Mouse (Mus musculus) MEL (cell line): Measurements from ENCODE around the gene Atp5d. TPM values are rescaled to one million over a fixed set of nuclear protein-coding genes. Genes with fewer than 3 reads are reported as not detected.

Source experiments
- DNase-seq: peaks from one replicate; pipeline ENCODE4 v3.0.0; 2011; ENCODE audit warnings: low read depth, low spot score
- H3K27ac ChIP-seq: 2 replicates; pipeline ENCODE4 v1.5.1; 2012; ENCODE audit warnings: low read depth, mild to moderate bottlenecking, control low read depth, low read length, moderate library complexity; ENCODE audit not compliant: control insufficient read depth
- H3K27me3 ChIP-seq, 2 experiments: fragments of 150-350 bp in 1 of 2; sonication (generic) in 1 of 2; 2 replicates each; pipeline ENCODE4 v1.6.1; 2012; ENCODE audit warnings: low read length in 2 of 2, mild to moderate bottlenecking in 2 of 2, improper control_type of control experiment in 1 of 2, moderate library complexity in 1 of 2; ENCODE audit not compliant: insufficient read depth in 2 of 2, control insufficient read depth in 1 of 2
- H3K36me3 ChIP-seq, 2 experiments: 2 replicates each; pipeline ENCODE4 v1.6.1; 2012 to 2014; ENCODE audit warnings: low read length in 2 of 2, improper control_type of control experiment in 1 of 2, inconsistent platforms in 1 of 2, mild to moderate bottlenecking in 1 of 2; ENCODE audit not compliant: insufficient read depth in 2 of 2, control insufficient read depth in 1 of 2
- H3K4me1 ChIP-seq, 2 experiments: fragments of 150-350 bp in 1 of 2; sonication (generic) in 1 of 2; 2 replicates each; pipeline ENCODE4 v1.6.1; 2012; ENCODE audit warnings: low read length in 2 of 2, improper control_type of control experiment in 1 of 2, mild to moderate bottlenecking in 1 of 2; ENCODE audit not compliant: insufficient read depth in 2 of 2, control insufficient read depth in 1 of 2
- H3K4me3 ChIP-seq, 2 experiments: fragments of 150-350 bp in 1 of 2; sonication (generic) in 1 of 2; 2 replicates each; pipeline ENCODE4 v1.5.1; 2012; ENCODE audit warnings: low read depth in 2 of 2, low read length in 2 of 2, mild to moderate bottlenecking in 2 of 2, moderate library complexity in 2 of 2, control low read depth in 1 of 2, improper control_type of control experiment in 1 of 2; ENCODE audit not compliant: control insufficient read depth in 1 of 2, insufficient read depth in 1 of 2
- H3K79me2 ChIP-seq: 2 replicates; pipeline ENCODE4 v1.6.1; 2012; ENCODE audit warnings: mild to moderate bottlenecking, low read length, moderate library complexity; ENCODE audit not compliant: control insufficient read depth, poor library complexity, insufficient read depth
- H3K9ac ChIP-seq: 2 replicates; pipeline ENCODE4 v1.6.1; 2012; ENCODE audit warnings: low read depth, mild to moderate bottlenecking, control low read depth, low read length, moderate library complexity; ENCODE audit not compliant: control insufficient read depth, poor library complexity, severe bottlenecking
- H3K9me3 ChIP-seq: fragments of 150-350 bp; sonication (generic); replicated peaks from 2 replicates; pipeline ENCODE4 v1.6.1; 2012; ENCODE audit warnings: mild to moderate bottlenecking, low read length, improper control_type of control experiment, moderate library complexity; ENCODE audit not compliant: insufficient read depth
- MAZ ChIP-seq: IDR thresholded peaks from 2 replicates; pipeline ENCODE4 v1.6.1; 2012; ENCODE audit warnings: low read depth, mild to moderate bottlenecking, inconsistent platforms, low read length, improper control_type of control experiment
- RCOR1 ChIP-seq: IDR thresholded peaks from 2 replicates; pipeline ENCODE4 v1.6.1; 2012; ENCODE audit warnings: low read depth, mild to moderate bottlenecking, inconsistent platforms, low read length, improper control_type of control experiment
- SIN3A ChIP-seq: IDR thresholded peaks from 2 replicates; pipeline ENCODE4 v1.6.1; 2012; ENCODE audit warnings: low read length, improper control_type of control experiment, inconsistent platforms
- TCF12 ChIP-seq: IDR thresholded peaks from 2 replicates; pipeline ENCODE4 v1.6.1; 2014; ENCODE audit warnings: low read depth, mild to moderate bottlenecking, inconsistent platforms, low read length, improper control_type of control experiment, moderate library complexity
- UBTF ChIP-seq: IDR thresholded peaks from 2 replicates; pipeline ENCODE4 v1.6.1; 2012; ENCODE audit warnings: low read depth, mild to moderate bottlenecking, inconsistent platforms, low read length, improper control_type of control experiment, moderate library complexity, borderline replicate concordance; ENCODE audit not compliant: insufficient read depth
- ZMIZ1 ChIP-seq: IDR thresholded peaks from 2 replicates; pipeline ENCODE4 v1.6.1; 2012; ENCODE audit warnings: low read depth, mild to moderate bottlenecking, inconsistent platforms, low read length, improper control_type of control experiment, moderate library complexity
- ZNF384 ChIP-seq: IDR thresholded peaks from 2 replicates; pipeline ENCODE4 v1.6.1; 2012; ENCODE audit warnings: low read depth, mild to moderate bottlenecking, inconsistent platforms, low read length, improper control_type of control experiment
- polyA plus RNA-seq, 2 experiments: library from polyadenylated mRNA; stranded (reverse) in 1 of 2; unstranded in 1 of 2; fragments of >175 nt in 1 of 2; fragments of >200 nt in 1 of 2; gene quantifications; 2 replicates each; pipeline versions ENCODE4 v1.2.1 to v1.2.4; 2012; ENCODE audit warnings: low replicate concordance in 2 of 2, low read depth in 1 of 2; ENCODE audit not compliant: insufficient read length in 2 of 2, insufficient read depth in 1 of 2, missing spikeins in 1 of 2
- total RNA-seq: library from RNA; depleted of rRNA; stranded (reverse); fragments of 300-350 nt; gene quantifications from 2 replicates; pipeline ENCODE4 v1.2.3, GENCODE M21; 2012

Gene Atp5d
- total and polyA plus RNA-seq, 3 experiments = 300 to 657 (median 308) TPM

DNA sequence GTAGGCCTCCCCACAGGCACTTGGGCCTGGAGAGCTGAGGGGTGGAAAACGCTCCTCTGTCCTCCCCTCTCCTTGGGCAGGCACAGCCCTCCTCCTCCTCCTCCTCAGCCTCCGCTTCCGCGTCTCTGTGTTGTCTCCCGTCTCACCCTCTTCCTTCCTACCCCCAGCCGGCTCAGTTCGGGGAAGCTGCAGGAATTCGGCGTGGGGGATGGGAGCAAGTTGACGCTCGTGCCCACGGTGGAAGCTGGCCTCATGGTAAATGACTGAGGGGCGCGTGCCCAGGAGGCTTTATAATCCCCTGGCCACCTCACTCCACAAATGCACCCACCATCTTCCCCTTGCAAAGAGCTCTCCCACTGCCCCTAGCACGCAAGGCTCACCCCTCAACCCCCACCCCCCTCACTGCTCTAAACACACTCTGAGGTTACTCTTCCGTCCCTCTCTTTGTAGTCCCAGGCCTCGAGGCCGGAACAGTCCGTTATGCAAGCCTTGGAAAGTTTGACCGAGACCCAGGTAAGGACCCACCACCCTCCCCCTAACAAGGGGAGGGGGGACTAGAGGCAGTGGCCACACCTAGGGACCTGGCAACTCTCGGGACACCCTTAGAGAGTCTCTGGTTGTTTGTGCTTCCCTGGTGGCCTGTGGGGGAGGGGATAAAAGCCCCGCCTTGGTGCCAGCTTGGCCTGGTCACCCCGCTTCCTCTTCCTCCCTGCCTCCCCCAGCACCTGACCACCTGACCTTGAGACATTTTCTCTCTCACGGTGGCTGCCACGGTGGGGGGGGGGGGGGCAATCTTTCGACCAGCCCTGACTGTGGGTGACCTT lies 13.0 kb downstream of the Atp5d start:
- TF ChIP-seq SIN3A (0 out of 2 replicates have a peak, but pooled peaks have one; percentile 9), TCF12 (no peak), MAZ (0 out of 2 replicates have a peak, but pooled peaks have one; percentile 12), RCOR1 (no peak)
- Histone ChIP-seq H3K27ac (peak overlapping the region; percentile 26), H3K27me3 (no peaks in the 10 kb centered on the region), H3K79me2 (peaks cover 32% of the 10 kb centered on the region), H3K9me3 (no peaks in the 10 kb centered on the region), H3K4me1 (peaks cover 2 to 39% of the 10 kb centered on the region in 2 experiments; a peak in 3 of 4 replicates), H3K4me3 (peak overlapping the region; percentile 84 to 90), H3K36me3 (peaks cover 0 to 19% of the 10 kb centered on the region in 2 experiments; a peak in 2 of 4 replicates), H3K9ac (peak overlapping the region; percentile 87)
- no peak for DNase-seq

DNA sequence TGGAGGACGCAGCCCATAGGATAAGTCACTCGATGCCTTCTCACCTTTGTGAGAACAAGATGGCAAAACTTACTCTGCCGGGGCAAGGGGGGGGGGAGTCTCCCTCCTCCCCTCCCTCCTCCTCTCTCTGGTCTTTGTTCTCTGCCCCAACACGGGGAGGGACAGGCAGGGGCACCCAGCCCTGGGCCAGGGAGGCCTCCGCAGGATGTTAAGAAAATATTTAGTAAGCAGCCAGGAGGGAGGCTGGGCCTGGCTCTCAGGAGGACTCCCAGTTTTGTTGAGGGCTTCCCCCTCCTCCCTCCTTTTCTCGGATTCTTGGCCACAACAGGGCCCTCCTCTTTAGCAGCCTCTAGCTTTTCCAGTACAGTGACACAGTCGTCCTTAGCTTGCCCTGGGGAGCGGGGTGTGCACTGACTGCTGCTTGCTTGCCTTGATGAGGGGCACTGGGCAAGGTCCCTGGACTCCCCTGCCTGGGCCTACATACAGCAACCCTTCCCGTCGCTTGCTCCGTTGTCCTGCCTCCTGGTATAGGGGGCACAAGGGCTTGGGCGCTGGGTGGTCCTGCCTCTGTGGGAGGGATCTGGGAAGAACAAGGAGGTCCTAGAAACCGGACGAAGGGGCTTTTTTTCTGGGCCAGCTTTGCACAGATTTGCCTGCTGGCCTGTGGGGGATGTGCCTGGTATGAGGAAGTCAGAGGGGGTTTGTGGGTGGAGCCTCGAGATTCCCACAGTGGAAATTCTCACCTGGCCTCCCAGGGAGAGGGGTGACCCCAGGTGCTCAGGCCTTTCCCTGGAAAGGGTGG lies 13.8 kb downstream of the Atp5d start:
- Histone ChIP-seq H3K4me3 (no peak overlapping the region), H3K4me1 (peaks cover 2 to 31% of the 10 kb centered on the region in 2 experiments; a peak in 3 of 4 replicates), H3K9me3 (no peaks in the 10 kb centered on the region), H3K79me2 (peaks cover 32% of the 10 kb centered on the region), H3K36me3 (peaks cover 0 to 17% of the 10 kb centered on the region in 2 experiments; a peak in 2 of 4 replicates), H3K27me3 (no peaks in the 10 kb centered on the region), H3K9ac (no peak overlapping the region), H3K27ac (no peak overlapping the region)
- TF ChIP-seq ZMIZ1 (no peak), TCF12 (no peak), ZNF384 (no peak)
- no peak for DNase-seq

- Histone ChIP-seq H3K36me3 (peaks cover 0 to 20% of the 10 kb centered on the region in 2 experiments; a peak in 2 of 4 replicates), H3K4me1 (peaks cover 2 to 31% of the 10 kb centered on the region in 2 experiments; a peak in 3 of 4 replicates), H3K27ac (no peak overlapping the region; the same call in 1 of the 2 replicates), H3K27me3 (no peaks in the 10 kb centered on the region), H3K9ac (no peak overlapping the region), H3K9me3 (no peaks in the 10 kb centered on the region), H3K4me3 (no peak overlapping the region), H3K79me2 (peaks cover 32% of the 10 kb centered on the region)
- no peak for DNase-seq
- TF ChIP-seq UBTF = no peak
- 0 out of 2 replicates have a peak, but pooled peaks have one; percentile 28 for TF ChIP-seq MAZ
Observed at GRCm38 (mm10) chr10:80152873-80153260, 14.4 kb downstream of the Atp5d start.
